Mouse (Mus musculus): ENCODE data around the gene Actr5.

DNA sequence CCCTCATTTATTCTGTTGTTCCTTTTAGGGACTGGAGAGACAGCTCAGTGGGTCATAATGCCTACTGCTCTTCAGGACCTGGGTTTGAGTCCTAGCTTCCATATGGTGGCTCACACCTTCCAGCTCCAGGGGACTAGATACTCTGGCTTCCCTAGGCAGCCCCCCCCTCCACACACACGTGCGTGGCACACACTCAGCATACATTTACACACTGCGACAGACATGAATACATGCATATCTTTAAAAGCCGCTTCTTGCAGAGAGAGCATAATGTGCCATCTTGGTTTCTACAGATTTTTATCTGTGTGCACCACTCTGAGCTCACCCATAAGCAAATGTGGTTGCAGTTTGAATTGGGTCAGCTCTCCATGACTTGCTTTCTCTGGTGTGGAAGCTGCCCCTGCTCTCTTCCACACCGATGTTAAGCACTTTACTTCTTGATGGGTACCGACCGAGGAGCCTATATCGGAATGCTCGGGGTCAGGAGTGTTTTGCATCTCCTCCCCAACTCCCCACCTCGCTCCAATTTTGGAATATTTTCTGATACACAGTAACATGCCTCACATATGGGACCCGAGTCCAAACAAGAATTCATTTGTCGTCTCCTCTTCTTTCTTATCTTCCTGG, 51.3 kb downstream of the Actr5 start:
- TF ChIP-seq CTCF (IDR thresholded peaks at IDR 0.05; ENCODE audit: borderline replicate concordance, insufficient read depth, low read length) (no peak), POLR2A (IDR thresholded peaks at IDR 0.05; ENCODE audit: low read depth, low read length) (no peak)
